ENCODE assay signal across 16 mouse cellular contexts in the genomic region with DNA sequence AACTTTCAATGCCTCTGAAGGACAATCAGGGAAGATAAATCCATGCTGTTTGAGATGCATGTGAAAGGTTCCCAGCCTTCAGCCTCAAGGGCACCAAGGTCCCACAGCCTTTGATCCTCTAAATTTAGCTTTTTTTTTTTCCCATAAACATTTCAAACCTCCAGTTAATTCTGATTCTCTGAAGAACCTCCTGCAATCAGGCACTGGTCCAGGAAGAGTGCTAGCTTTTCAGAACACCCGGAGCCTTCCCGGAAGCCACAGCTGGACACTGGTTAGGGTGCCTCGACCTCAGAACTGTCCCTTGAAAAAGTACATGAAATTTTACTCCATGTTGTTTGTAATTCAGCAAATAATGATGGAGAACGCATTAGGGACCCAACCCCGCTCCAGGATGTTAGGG.
DNase-seq lines count a peak whose midpoint lies in the region; ATAC-seq lines count a peak whose summit lies in the region.
"Had no signal": no experiment of that assay in that cellular context is flagged by ENCODE, and none has a peak within 500 bp of the region (broad histone marks: within the 10 kb centered on the region; RNA-seq: fewer than 3 reads in every experiment).

No protein-coding gene starts in this region.

- no peak overlapping the region for H3K27ac ChIP-seq in midbrain, embryonic 11.5 days (ENCODE audit: low read depth, low read length)
- no peak overlapping the region for H3K27ac ChIP-seq in midbrain, embryonic 16.5 days (ENCODE audit: low read length)
- H3K27ac ChIP-seq: embryonic facial prominence, embryonic 10.5 days; heart, embryonic 15.5 days; hindbrain, embryonic 12.5 days; limb, embryonic 12.5 days; liver, embryonic 15.5 days; midbrain, embryonic 10.5 days had no signal

- H3K4me1 ChIP-seq in midbrain, embryonic 11.5 days (ENCODE audit: control insufficient read depth, insufficient read depth, low read length): no peaks in the 10 kb centered on the region
- H3K4me1 ChIP-seq in midbrain, embryonic 16.5 days (ENCODE audit: control insufficient read depth, insufficient read depth, low read length): peaks cover 3% of the 10 kb centered on the region; the same call in 1 of the 2 replicates
- H3K4me1 ChIP-seq: embryonic facial prominence, embryonic 10.5 days; heart, embryonic 15.5 days; hindbrain, embryonic 12.5 days; limb, embryonic 12.5 days; liver, embryonic 15.5 days; midbrain, embryonic 10.5 days had no signal

- no peak for ATAC-seq in midbrain, embryonic 11.5 days (ENCODE audit: low FRiP score)
- no peak for ATAC-seq in midbrain, embryonic 16.5 days
- ATAC-seq: forebrain, embryonic 16.5 days had no signal

- DNase-seq in heart, postnatal 4 days: peak; percentile 12
- no peak for DNase-seq in heart, postnatal 25 days (ENCODE audit: low spot score)
- DNase-seq in midbrain, embryonic 11.5 days (ENCODE audit: low spot score, missing footprints): peak; percentile 47
- DNase-seq in adrenal gland, postnatal 36 days: peak; percentile 44 to 61
- peak; percentile 45 for DNase-seq in testis, postnatal 14 days (ENCODE audit: low spot score)
- DNase-seq in layer of hippocampus, postnatal 10 days (ENCODE audit: low spot score in 2 of 2): no peak
- DNase-seq: cerebellum, postnatal 14 days; right cerebral cortex, postnatal 25 days had no signal

- no peak overlapping the region for H3K4me2 ChIP-seq in midbrain, embryonic 11.5 days
- H3K4me2 ChIP-seq in midbrain, embryonic 16.5 days (ENCODE audit: low read length): no peak overlapping the region
- H3K4me2 ChIP-seq: heart, embryonic 15.5 days; hindbrain, embryonic 12.5 days; limb, embryonic 12.5 days; liver, embryonic 15.5 days had no signal

- H3K27me3 ChIP-seq in midbrain, embryonic 11.5 days (ENCODE audit: control insufficient read depth, insufficient read depth, low read length): no peaks in the 10 kb centered on the region
- no peaks in the 10 kb centered on the region for H3K27me3 ChIP-seq in midbrain, embryonic 16.5 days (ENCODE audit: control insufficient read depth, insufficient read depth, low read depth, low read length)
- H3K27me3 ChIP-seq: heart, embryonic 15.5 days; hindbrain, embryonic 12.5 days; limb, embryonic 12.5 days; liver, embryonic 15.5 days had no signal

- no peaks in the 10 kb centered on the region for H3K36me3 ChIP-seq in midbrain, embryonic 11.5 days (ENCODE audit: control insufficient read depth, insufficient read depth, low read length)
- no peaks in the 10 kb centered on the region for H3K36me3 ChIP-seq in midbrain, embryonic 16.5 days (ENCODE audit: control insufficient read depth, insufficient read depth, low read length)
- H3K36me3 ChIP-seq: embryonic facial prominence, embryonic 10.5 days; heart, embryonic 15.5 days; hindbrain, embryonic 12.5 days; limb, embryonic 12.5 days; liver, embryonic 15.5 days; midbrain, embryonic 10.5 days had no signal

- 88% methylated on average over 5 of the region's 5 CpGs for WGBS in midbrain, embryonic 11.5 days
- 88% methylated on average over 5 of the region's 5 CpGs for WGBS in midbrain, embryonic 16.5 days

- H3K9ac ChIP-seq in midbrain, embryonic 11.5 days (ENCODE audit: low read length): no peak overlapping the region
- H3K9ac ChIP-seq in midbrain, embryonic 16.5 days (ENCODE audit: low read depth, low read length): no peak overlapping the region
- H3K9ac ChIP-seq: heart, embryonic 15.5 days; hindbrain, embryonic 12.5 days; limb, embryonic 12.5 days; liver, embryonic 15.5 days had no signal

- no peak overlapping the region for H3K4me3 ChIP-seq in midbrain, embryonic 11.5 days (ENCODE audit: low read depth, low read length)
- no peak overlapping the region for H3K4me3 ChIP-seq in midbrain, embryonic 16.5 days (ENCODE audit: low read depth, low read length)
- H3K4me3 ChIP-seq: embryonic facial prominence, embryonic 10.5 days; heart, embryonic 15.5 days; hindbrain, embryonic 12.5 days; limb, embryonic 12.5 days; liver, embryonic 15.5 days; midbrain, embryonic 10.5 days had no signal

- no peaks in the 10 kb centered on the region for H3K9me3 ChIP-seq in midbrain, embryonic 11.5 days (ENCODE audit: control insufficient read depth, low read length)
- H3K9me3 ChIP-seq in midbrain, embryonic 16.5 days (replicated peaks; ENCODE audit: control insufficient read depth, low read length, poor library complexity, severe bottlenecking): no peaks in the 10 kb centered on the region
- H3K9me3 ChIP-seq: embryonic facial prominence, embryonic 10.5 days; heart, embryonic 15.5 days; hindbrain, embryonic 12.5 days; limb, embryonic 12.5 days; liver, embryonic 15.5 days; midbrain, embryonic 10.5 days had no signal

- intact Hi-C loops in heart, postnatal 25 days (cut with DNase I): no loop called here

Comparison
In these comparisons a context has a peak if more than half of its experiments do, and no peak if none do; other contexts are left out.
1. DNase-seq: peak in heart, postnatal 4 days (single experiment), midbrain, embryonic 11.5 days (single experiment), adrenal gland, postnatal 36 days (2 of 2) and testis, postnatal 14 days (single experiment); none in heart, postnatal 25 days (single experiment) and layer of hippocampus, postnatal 10 days (0 of 2).